Mouse (Mus musculus): Measurements from ENCODE around the gene Nop14.
A peak's percentile ranks its signal among the peaks of the same experiment; 100 is the strongest.

Gene Nop14

DNA sequence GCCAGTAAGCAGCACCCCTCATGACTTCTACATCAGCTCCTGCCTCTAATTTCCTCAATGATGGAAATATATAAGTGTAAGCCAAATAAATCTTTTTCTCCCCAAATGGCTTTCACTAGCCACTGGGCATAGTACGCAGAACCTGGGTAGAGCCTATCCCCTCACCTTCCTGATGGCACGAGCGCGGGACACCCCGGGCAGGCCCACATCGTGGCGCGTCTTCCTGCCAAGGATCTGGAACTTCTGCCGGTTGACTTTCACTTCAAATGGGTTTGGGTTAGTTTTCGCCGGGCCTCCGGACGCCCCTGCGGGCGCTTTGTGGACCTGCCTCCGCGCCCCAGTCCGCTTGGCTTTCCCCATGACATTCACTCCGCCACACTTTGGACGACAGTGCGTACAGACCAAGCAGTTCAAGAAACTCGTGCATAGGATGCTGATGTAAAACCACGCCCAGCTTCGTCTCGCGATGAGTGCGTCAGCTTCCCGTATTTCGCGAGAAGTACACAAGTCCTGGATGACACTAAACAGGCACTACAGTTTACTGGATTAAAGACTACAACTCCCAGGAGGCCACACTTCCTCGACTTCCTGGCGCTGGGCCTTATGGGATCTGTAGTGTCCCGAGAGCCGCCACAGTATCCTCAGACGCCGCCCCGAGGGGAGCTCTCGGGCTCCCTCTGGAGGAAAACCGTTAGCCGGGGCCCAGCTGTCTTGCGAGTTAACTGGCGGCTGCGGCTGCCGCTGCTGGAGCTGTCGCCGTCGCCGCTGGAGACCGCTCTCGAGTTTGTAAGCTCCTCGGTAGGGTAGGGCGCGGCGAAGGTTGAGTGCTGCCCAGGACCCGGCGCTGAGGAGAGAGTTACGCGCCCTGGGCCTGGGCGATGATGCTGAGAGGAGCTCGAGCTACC is at the start of gene Nop14, which contains the start of gene Grk4:
Gene Nop14 (minus strand): TSS at position 463 of the 905 bp plus-strand sequence.
Gene Grk4 (plus strand): TSS at position 694 of the 905 bp plus-strand sequence.
- DNase-seq (ENCODE audit: low read depth), result peak; percentile 100

GRCm38 (mm10) chr5:34708436-34708835 is 48.5 kb upstream of the Nop14 start:
- no peak for DNase-seq (ENCODE audit: low read depth)

GRCm38 (mm10) chr5:34695521-34695920 is 35.6 kb upstream of the Nop14 start:
- no peak for DNase-seq (ENCODE audit: low read depth)

DNA sequence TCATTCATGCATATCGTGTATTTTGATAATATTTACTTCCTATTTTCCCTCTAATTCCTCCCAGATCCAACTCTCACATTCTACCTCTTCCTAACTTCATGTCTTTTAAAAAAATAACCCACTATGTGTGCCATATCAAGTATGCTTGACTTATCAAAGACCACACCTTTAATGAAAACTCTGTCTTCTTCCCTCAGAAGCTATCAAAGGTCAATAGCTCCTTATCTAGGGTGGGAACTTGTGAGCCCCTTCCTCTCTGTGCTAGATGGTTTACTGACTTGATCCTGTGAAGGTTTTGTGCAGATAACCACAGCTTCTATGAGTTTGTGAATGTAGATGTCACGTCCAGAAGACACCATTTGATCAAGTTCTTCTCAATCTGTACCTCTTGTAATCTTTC is 32.8 kb upstream of the Nop14 start:
- no peak for DNase-seq (ENCODE audit: low read depth)

DNA sequence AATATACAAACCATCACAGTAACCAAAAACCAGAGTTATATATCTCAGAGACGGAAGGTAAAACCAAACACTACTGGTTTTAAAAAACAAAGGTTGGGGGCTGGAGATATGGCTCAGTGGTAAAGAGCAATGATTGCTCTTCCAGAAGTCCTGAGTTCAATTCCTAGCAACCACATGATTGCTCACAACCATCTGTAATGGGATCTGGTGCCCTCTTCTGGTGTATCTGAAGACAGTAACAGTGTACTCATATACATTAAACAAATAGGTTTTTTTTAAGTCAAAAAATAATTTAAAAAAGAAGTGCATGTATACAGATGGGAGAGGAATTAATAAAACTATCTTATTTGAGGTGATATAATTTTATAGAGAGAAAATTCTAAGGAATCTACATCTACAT is 29.9 kb upstream of the Nop14 start:
- DNase-seq (ENCODE audit: low read depth), result no peak

DNA sequence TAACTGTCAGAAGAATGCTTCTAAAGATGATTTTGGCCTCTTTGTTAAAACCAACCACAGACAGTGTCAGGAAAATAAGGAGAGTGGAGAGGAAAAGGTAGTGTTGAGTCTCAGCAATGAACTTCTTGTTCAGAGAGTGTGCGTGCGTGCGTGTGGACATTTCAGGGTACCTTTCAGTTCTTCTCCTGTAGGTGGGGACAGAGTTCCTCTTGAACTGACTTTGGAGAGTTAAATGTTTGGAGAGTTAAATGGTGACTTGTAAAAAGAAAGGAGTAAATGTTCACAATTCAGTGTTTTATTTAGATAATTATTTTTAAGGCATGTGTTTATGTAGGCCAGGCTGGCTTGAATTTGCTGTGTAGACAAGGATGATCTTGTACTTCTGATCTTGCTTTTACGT is 10.3 kb upstream of the Nop14 start:
- no peak for DNase-seq (ENCODE audit: low read depth)

- no peak for DNase-seq (ENCODE audit: low read depth)
These were observed 9.5 kb upstream of the Nop14 start for GRCm38 (mm10) chr5:34669493-34669892.

DNA sequence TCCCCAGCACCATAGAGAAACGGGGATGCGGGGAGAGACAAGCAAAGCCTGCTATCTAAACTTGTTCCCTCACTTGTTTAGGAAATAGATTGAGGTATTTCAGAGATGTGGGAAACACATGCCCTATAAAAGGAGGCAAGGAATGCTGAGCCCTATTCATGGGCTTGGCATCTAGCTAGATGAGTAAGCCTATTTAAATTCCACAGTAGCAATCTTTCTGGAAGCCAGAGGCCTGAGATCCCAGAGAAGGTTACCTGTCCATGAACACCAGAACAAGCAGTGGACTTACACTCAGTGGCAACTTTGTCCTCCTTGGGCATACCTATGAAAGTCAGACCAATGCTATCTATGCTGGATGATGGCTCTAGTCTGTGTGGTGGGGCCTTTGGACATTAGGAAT is 3.3 kb upstream of the Nop14 start:
- DNase-seq (ENCODE audit: low read depth), result no peak

DNA sequence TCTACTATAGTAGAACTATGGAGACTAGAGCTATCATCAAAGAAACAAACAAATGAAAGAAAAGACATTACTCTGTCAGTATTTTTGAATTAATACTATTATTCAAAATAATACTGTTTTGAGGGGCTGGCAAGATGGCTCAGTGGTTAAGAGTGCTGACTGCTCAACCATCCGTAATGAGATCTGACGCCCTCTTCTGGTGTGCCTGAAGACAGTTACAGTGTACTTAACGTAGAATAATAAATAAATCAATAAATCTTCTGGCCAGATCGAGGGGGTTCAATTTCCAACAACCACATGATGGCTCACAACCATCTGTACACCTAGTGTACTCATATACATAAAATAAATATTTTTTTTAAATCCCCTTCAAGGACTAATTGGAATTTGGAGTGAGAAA is 2.0 kb upstream of the Nop14 start:
- no peak for DNase-seq (ENCODE audit: low read depth)

GRCm38 (mm10) chr5:34660591-34661130 is 713 bp upstream of the Nop14 start:
- no peak for DNase-seq (ENCODE audit: low read depth)

DNA sequence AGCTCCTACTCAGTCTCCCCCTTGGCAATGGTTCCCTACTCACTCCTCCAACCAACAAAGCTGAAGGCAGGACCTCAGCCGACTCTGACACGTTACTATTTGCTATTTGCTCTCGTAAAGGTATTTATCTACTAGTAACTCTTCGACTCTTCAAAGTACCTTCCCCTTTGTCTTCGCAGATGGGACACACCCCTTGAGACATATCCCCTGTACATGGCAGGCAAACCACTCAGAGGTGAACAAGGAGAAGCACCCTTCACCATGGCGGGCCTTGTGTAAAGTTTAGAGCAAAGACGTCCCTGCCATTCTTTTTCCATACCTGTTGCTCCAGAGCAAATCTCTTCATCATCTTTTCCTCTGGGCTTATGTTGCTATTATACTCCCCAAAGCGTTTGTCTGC is 2.4 kb downstream of the Nop14 start:
- no peak for DNase-seq (ENCODE audit: low read depth)

- DNase-seq (ENCODE audit: low read depth), result no peak
These were observed 5.1 kb downstream of the Nop14 start for GRCm38 (mm10) chr5:34654881-34655280.

GRCm38 (mm10) chr5:34652961-34653360 is 7.0 kb downstream of the Nop14 start:
- DNase-seq (ENCODE audit: low read depth), result no peak

DNA sequence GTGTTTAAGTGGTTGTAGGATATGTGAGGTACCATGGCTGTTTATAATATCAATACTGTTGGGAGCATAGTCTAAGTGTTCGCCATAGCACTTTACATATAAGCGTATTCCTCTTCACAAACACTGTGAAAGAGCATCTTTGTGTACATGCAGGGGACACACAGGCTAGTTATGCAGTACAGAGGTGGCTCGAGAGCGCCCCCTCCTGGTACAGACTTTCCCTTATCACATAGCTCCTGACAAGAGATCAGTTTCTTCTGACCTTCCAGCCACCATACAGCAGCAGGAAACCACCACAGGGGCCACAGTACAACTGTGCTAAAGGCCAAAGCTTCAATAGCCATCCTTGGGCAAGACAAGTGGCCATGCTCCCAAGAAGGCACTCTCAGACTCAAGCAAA is 12.4 kb downstream of the Nop14 start:
- DNase-seq (ENCODE audit: low read depth), result no peak

DNA sequence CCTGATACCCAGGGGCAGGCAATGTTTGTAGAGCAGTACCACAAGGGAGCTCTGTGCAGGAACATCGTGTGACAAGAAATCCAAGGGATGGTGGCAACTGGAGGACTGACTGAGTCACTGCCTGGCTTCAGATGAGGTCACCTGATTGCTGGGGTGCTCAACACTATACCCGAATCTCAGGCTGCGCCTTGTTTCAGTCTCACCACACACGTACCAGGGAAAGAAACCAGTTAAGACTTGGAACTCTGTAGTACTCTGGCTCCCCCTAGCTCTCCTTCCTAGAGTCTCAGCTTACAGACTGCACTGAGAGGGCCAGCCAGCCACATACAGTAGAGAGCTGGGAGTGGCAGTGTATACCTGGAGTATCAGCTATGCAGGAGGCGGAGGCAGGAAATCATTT is 17.0 kb downstream of the Nop14 start:
- DNase-seq (ENCODE audit: low read depth), result peak; percentile 49

DNA sequence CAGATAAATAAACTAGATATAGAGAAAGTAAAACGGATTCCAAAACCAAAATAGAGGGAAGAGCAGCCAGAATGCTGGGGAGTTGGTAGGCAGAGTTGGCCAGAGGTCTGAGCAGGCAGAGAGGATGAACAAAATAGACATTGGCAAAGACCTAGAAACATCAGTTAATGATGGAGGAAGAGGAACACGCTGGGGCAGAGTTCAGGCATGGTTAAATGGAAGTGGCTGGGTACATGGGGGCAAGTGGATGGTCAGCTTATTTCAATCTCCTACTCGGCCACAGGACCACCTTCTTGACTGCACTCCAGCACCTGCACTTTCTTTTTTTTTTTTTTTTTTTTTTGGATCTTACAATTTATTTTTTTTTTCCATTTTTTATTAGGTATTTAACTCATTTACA is 18.0 kb downstream of the Nop14 start:
- no peak for DNase-seq (ENCODE audit: low read depth)

GRCm38 (mm10) chr5:34637591-34638156 is 22.3 kb downstream of the Nop14 start:
- no peak for DNase-seq (ENCODE audit: low read depth)

DNA sequence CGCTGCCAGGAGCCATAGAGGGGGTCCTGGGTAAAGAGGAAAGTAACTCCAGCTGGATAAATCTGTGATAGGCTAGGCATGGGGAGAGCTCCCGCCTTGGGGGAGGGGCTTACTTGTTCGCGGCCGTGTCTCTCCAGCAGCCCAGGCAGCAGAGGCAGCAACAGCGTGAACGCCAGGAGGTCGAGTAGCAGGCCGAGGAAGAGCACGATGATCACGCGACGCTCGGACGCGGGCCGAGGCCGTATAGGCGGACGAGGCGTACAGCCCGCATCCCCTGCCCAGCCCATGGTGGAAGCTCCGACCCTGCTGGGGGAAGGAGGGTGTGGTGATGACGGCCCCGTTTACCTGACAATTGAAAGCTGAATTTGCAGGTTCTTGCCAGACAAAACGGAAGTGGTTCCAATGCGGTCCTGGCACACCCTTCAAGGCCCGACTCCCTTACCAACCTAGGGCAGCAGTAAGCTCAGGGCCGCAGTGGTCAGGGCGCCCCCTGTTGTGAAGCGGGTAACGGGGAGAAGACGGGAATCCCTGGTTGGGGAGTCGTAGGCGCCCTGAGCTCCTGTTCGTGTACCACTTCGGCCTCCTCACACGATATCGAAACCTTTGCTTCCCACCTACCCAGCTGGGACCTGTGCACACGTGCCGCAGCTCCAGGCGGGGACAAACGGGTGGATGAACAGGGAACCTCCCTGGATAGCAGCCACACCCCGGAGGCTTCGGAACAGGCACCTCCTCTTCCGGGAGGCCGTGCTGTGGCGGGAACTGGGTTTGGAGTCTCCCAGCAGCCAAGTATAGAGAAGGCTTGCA is 23.3 kb downstream of the Nop14 start, which contains the start of gene Mfsd10:
Gene Mfsd10 (minus strand): TSS at position 732 of the 807 bp plus-strand sequence.
- DNase-seq (ENCODE audit: low read depth), result peak; percentile 60

- DNase-seq (ENCODE audit: low read depth), result no peak
These were observed 24.2 kb downstream of the Nop14 start for GRCm38 (mm10) chr5:34635665-34636192.

DNA sequence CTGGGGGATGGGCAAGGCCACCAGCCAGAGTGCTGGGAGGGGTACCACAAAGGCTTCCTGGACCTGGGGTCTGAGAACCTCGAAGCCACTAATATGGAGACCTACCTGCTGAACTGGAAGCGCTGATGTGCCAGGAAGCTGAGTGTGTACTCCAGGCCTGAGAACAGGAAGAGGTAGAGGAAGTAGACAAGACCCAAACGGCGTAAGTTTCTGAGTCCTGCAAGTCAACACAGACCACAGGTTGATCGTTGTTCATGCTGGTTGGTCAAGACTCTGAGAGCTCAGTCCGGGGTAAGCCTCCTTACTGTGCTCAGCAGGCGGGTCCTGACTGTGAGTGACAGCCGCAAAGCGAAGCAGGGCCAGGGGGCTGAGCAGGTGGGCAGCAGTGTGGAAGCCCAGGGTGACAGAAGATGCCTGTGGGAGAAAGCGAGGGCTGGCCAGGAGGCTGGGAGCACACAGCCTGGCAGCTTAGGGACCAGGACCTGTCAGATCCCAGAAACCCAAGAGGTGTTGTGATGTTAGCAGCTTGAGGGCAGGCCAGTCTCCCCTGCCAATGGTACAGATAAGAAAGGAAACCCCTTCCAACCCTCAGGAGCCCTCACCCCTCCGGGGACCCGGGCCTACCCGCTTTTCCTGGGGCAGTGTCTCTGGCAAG is 25.1 kb downstream of the Nop14 start:
- DNase-seq (ENCODE audit: low read depth), result no peak

DNA sequence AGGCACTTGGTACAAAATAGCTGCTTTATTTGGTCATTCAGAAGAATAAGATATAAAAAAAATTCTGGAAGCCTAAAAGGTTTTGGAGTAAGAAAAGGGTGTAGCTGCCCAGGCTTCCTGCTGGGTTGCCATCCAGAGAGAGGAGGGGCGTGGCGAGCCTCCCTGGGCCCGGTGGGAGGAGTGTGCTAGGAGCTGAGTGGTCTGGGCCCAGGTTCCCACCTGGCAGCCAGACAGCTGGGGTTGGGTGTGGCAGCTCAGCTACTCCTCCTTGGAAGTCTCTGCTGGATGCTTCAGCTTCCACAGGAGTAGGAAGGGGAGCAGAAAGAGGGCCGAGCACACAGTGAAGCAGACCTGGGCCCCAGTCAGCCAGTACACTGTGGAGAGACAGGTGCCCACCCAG is 26.3 kb downstream of the Nop14 start:
- no peak for DNase-seq (ENCODE audit: low read depth)

DNA sequence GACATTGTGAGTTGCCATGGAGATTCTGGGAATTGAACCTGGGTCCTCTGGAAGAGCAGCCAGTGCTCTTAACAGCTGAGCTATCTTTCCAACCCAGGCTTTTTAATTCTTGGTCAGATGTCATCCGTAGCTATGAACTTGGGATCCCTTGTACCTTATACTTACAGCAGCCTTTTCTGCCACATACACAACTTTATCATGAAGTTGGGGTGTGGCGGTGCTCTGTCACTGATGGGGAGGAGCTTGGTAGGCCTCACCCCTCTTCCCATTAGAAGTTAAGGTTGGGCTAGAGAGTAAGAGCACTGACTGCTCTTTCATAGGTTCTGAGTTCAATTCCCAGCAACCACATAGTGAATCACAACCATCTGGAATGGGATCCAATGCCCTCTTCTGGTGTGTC is 27.0 kb downstream of the Nop14 start:
- DNase-seq (ENCODE audit: low read depth), result no peak
